Mouse (Mus musculus) CD8-positive naive resting alpha-beta T cell, adult 2 months (primary cell): ENCODE results near the gene Gna15.

Experiments
- DNase-seq, 2 experiments: peaks; one replicate each; pipeline ENCODE4 v3.0.0; 2022; ENCODE audit warnings: low read depth in 2 of 2, low spot score in 2 of 2

Gna15 gene

GRCm38 (mm10) chr10:81472403-81473002 is 51.5 kb downstream of the Gna15 start:
- no peak for DNase-seq

GRCm38 (mm10) chr10:81470454-81470853 is 53.6 kb downstream of the Gna15 start:
- DNase-seq, result peak; percentile 27 to 31

GRCm38 (mm10) chr10:81469253-81469652 is 54.8 kb downstream of the Gna15 start:
- no peak for DNase-seq

GRCm38 (mm10) chr10:81467670-81468235 is 56.3 kb downstream of the Gna15 start:
- no peak for DNase-seq

- no peak for DNase-seq
These were observed 57.1 kb downstream of the Gna15 start for GRCm38 (mm10) chr10:81466881-81467280.

- no peak for DNase-seq
These were observed 58.0 kb downstream of the Gna15 start for GRCm38 (mm10) chr10:81466066-81466465.

GRCm38 (mm10) chr10:81465265-81465645 is 58.8 kb downstream of the Gna15 start:
- no peak for DNase-seq

- DNase-seq, result peak in 1 of 2 experiments; percentile 34
These were observed 59.4 kb downstream of the Gna15 start for GRCm38 (mm10) chr10:81464405-81465264.

GRCm38 (mm10) chr10:81463531-81463930 is 60.5 kb downstream of the Gna15 start:
- no peak for DNase-seq

GRCm38 (mm10) chr10:81462917-81463316 is 61.1 kb downstream of the Gna15 start:
- DNase-seq, result no peak

- no peak for DNase-seq
These were observed 61.6 kb downstream of the Gna15 start for GRCm38 (mm10) chr10:81462415-81462804.

- DNase-seq, result no peak
These were observed 62.2 kb downstream of the Gna15 start for GRCm38 (mm10) chr10:81461673-81462414.

- DNase-seq, result no peak
These were observed 63.1 kb downstream of the Gna15 start for GRCm38 (mm10) chr10:81460951-81461350.

GRCm38 (mm10) chr10:81460471-81460870 is 63.6 kb downstream of the Gna15 start:
- no peak for DNase-seq

- no peak for DNase-seq
These were observed 64.6 kb downstream of the Gna15 start for GRCm38 (mm10) chr10:81459399-81459798.

GRCm38 (mm10) chr10:81458267-81458666 is 65.8 kb downstream of the Gna15 start:
- no peak for DNase-seq

GRCm38 (mm10) chr10:81457624-81458023 is 66.4 kb downstream of the Gna15 start:
- DNase-seq, result no peak

GRCm38 (mm10) chr10:81456983-81457563 is 67.0 kb downstream of the Gna15 start:
- no peak for DNase-seq

- no peak for DNase-seq
These were observed 68.7 kb downstream of the Gna15 start, which contains the start of gene Nfic for GRCm38 (mm10) chr10:81455181-81455895. Gene Nfic, minus strand, starts transcription at chr10:81455635.

GRCm38 (mm10) chr10:81454106-81454505 is 69.9 kb downstream of the Gna15 start:
- DNase-seq, result no peak

GRCm38 (mm10) chr10:81452947-81453288 is 71.1 kb downstream of the Gna15 start:
- DNase-seq, result no peak
